Mouse (Mus musculus) kidney, adult 2 months (tissue): Measurements from ENCODE around the gene Tsen2. TPM values are rescaled to one million over a fixed set of nuclear protein-coding genes. Genes with fewer than 3 reads are reported as not detected.

Experiments used
- DNase-seq: peaks from one replicate; pipeline ENCODE4 v3.0.0; 2021
- H3K27ac ChIP-seq: fragments of 200-500 bp; 2 replicates; pipeline ENCODE4 v1.5.1; 2012; ENCODE audit warnings: low read depth, low read length, control low read depth, inconsistent platforms; ENCODE audit not compliant: insufficient read depth
- H3K27me3 ChIP-seq: fragments of 200-500 bp; replicated peaks from 2 replicates; pipeline ENCODE4 v1.6.1; 2012; ENCODE audit warnings: mild to moderate bottlenecking, moderate library complexity, low read length, inconsistent platforms; ENCODE audit not compliant: control insufficient read depth, insufficient read depth
- H3K36me3 ChIP-seq: fragments of 200-500 bp; 2 replicates; pipeline ENCODE4 v1.6.1; 2012; ENCODE audit warnings: mild to moderate bottlenecking, moderate library complexity, low read length, inconsistent platforms; ENCODE audit not compliant: control insufficient read depth, insufficient read depth
- H3K4me1 ChIP-seq: fragments of 200-500 bp; 2 replicates; pipeline ENCODE4 v1.6.1; 2011; ENCODE audit warnings: low read length; ENCODE audit not compliant: control insufficient read depth, insufficient read depth
- H3K4me3 ChIP-seq: fragments of 200-500 bp; 2 replicates; pipeline ENCODE4 v1.5.1; 2011; ENCODE audit warnings: mild to moderate bottlenecking, low read depth, low read length, control low read depth; ENCODE audit not compliant: insufficient read depth
- CTCF ChIP-seq: fragments of 200-500 bp; conservative IDR thresholded peaks from 2 replicates; pipeline ENCODE4 v1.5.1; 2011; ENCODE audit warnings: low read depth, mild to moderate bottlenecking, control low read depth, low read length, moderate library complexity, mixed read lengths; ENCODE audit not compliant: insufficient read depth, insufficient read length
- POLR2A ChIP-seq: fragments of 200-500 bp; IDR thresholded peaks from one replicate; pipeline ENCODE4 v1.6.1; 2011; ENCODE audit warnings: low read depth, low read length, control low read depth
- WGBS: fragments of 180-500 bp; shearing (Covaris S2); methylation state at CpG from one replicate; pipeline ENCODE4 v1.1.7; 2018; 5-methylcytosine and 5-hydroxymethylcytosine counted together
- polyA plus RNA-seq: library from polyadenylated mRNA; depleted of rRNA; stranded (reverse); fragments of >200 nt; gene quantifications from 2 replicates; pipeline ENCODE4 v1.2.3, GENCODE M21; 2012

Gene Tsen2
- polyA plus RNA-seq, 1 experiment, result 4.8 TPM

GRCm38 (mm10) chr6:115559651-115560632 is 15.5 kb downstream of the Tsen2 start:
- no peaks in the 10 kb centered on the region for H3K36me3 ChIP-seq
- 42% methylated on average over 21 of the region's 21 CpGs for WGBS

GRCm38 (mm10) chr6:115565479-115566045 is 21.1 kb downstream of the Tsen2 start:
- 85% methylated on average over 6 of the region's 6 CpGs for WGBS
- Histone ChIP-seq H3K36me3 (no peaks in the 10 kb centered on the region), H3K4me3 (no peak overlapping the region), H3K27ac (no peak overlapping the region), H3K27me3 (no peaks in the 10 kb centered on the region), H3K4me1 (no peaks in the 10 kb centered on the region)
- TF ChIP-seq POLR2A (no peak), CTCF (no peak)
- DNase-seq, result no peak

More at GRCm38 (mm10) chr6:115559651-115560632, 15.5 kb downstream of the Tsen2 start:
- H3K27me3 ChIP-seq, result no peaks in the 10 kb centered on the region
- peaks cover 6% of the 10 kb centered on the region for H3K4me1 ChIP-seq
- peak; percentile 74 for DNase-seq
- no peak for TF ChIP-seq CTCF
- no peak overlapping the region; the same call in 1 of the 2 replicates for H3K4me3 ChIP-seq
- no peak overlapping the region for H3K27ac ChIP-seq

DNA sequence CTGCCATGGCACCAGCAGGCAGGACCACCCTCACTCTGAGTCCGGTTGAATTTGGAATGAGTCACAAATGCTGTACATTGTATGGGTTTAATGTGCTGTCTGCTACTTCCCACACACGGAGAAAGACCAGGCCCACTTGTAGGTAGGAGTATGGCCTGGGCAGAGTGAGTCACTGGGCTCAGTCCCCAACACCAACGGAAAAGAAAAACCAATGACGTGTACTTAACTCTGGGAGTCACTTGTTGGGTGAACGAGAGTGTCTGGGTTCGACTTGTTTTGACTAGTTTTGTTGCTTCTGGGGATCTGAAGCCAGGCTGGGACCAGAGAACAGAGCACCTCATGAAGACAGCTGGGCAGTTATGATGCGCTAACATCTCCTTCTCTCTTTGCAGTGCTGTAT is 29.7 kb downstream of the Tsen2 start:
- Histone ChIP-seq H3K27ac (no peak overlapping the region), H3K4me3 (no peak overlapping the region), H3K27me3 (no peaks in the 10 kb centered on the region), H3K4me1 (no peaks in the 10 kb centered on the region), H3K36me3 (no peaks in the 10 kb centered on the region)
- DNase-seq, result no peak
- WGBS, result 93% methylated on average over 7 of the region's 7 CpGs
- TF ChIP-seq POLR2A (no peak), CTCF (no peak)

GRCm38 (mm10) chr6:115577407-115577806 is 32.9 kb downstream of the Tsen2 start:
- no peak for TF ChIP-seq CTCF
- no peak for TF ChIP-seq POLR2A
- no peak overlapping the region for H3K4me3 ChIP-seq
- H3K27ac ChIP-seq, result no peak overlapping the region
- no peaks in the 10 kb centered on the region for H3K4me1 ChIP-seq
- WGBS, result 77% methylated on average over 5 of the region's 5 CpGs
- no peaks in the 10 kb centered on the region for H3K27me3 ChIP-seq
- no peaks in the 10 kb centered on the region for H3K36me3 ChIP-seq
- DNase-seq, result no peak

DNA sequence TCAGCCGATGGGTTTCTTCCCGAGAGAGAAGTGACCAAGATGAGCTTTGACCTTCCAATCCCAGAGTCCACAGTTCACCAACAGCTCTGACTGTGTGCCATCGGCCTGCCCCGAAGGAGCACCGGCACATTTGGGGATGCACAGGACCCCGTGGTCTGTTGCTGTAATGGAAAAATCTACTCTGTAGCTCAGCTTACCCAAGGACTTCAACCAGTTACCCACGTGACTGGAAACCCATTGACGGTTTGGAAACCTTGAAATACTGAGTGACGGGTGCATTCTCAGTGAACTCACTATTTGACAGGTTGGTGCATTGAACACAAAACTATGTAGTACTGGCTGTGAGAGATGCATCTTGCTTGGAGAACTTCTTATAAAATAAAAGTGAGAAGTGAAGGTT is 33.5 kb downstream of the Tsen2 start:
- no peaks in the 10 kb centered on the region for H3K4me1 ChIP-seq

GRCm38 (mm10) chr6:115580810-115581209 is 36.3 kb downstream of the Tsen2 start:
- Histone ChIP-seq H3K36me3 (no peaks in the 10 kb centered on the region), H3K27ac (no peak overlapping the region), H3K4me1 (no peaks in the 10 kb centered on the region), H3K27me3 (no peaks in the 10 kb centered on the region), H3K4me3 (no peak overlapping the region)
- WGBS, result 73% methylated on average over 3 of the region's 3 CpGs
- no peak for TF ChIP-seq CTCF
- no peak for TF ChIP-seq POLR2A
- DNase-seq, result no peak

More for the DNA sequence above, 33.5 kb downstream of the Tsen2 start:
- no peaks in the 10 kb centered on the region for H3K36me3 ChIP-seq
- no peaks in the 10 kb centered on the region for H3K27me3 ChIP-seq
- 76% methylated on average over 9 of the region's 9 CpGs for WGBS
- no peak overlapping the region for H3K4me3 ChIP-seq
- TF ChIP-seq CTCF (no peak), POLR2A (no peak)
- DNase-seq, result peak; percentile 21
- no peak overlapping the region for H3K27ac ChIP-seq
